Mouse (Mus musculus) liver (tissue): ENCODE data around the gene Prkd2.

Source experiments
- DNase-seq: peaks from one replicate; pipeline ENCODE4 v3.0.0-alpha.2; 2020; ENCODE audit warnings: mixed read lengths

The Prkd2 gene

DNA sequence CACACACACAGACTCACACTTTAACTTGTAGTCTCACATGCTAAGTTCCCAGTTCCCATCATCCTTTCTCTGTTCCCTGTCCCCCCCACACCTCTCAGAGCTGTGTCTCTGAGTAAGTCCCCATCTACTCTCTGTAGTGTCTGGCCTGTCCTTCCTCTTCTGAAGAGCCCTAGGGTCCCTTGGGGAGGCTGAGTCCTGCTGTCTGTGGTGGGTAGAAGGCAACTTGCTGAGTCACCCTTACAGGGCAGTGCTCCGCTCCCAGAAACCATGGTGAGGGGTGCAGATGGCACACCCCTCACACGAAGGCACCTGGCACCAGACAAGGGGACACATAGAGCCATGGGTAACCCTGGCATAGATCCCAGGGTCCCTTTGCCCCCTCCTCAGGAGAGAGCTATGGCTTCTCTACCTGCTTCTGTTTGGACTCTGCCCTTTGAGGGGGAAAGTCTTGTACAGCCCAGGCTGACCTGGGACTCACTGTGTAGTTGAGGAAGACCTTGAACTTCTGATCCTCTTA, 60.8 kb downstream of the Prkd2 start:
- DNase-seq, result no peak

DNA sequence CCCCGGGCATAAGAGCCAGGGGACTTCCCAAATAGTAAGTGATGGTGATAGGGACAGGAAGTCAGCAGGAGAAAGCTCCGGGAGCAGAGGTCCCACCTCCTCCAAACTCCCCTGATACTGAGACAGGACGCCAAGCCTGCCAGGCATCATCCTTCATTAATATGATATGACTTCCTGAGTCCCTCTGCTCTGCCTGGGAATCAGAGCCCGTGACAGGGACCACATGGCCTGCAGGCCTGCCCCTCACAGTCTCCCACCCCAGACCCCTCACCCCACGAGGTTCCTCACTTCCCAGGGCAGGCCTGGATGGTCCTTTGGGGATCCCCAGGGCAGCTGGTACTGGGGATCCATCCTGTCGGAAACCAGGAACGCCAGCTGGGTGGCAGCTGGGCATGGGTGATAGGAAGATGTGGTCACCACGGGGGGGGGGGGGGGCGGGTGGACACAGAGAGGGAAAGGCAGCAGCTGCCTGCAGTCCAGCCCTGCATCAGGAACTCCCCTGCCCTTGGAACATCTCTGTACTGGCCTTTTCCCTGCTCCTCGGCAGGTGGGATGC, 61.5 kb downstream of the Prkd2 start:
- no peak for DNase-seq

DNA sequence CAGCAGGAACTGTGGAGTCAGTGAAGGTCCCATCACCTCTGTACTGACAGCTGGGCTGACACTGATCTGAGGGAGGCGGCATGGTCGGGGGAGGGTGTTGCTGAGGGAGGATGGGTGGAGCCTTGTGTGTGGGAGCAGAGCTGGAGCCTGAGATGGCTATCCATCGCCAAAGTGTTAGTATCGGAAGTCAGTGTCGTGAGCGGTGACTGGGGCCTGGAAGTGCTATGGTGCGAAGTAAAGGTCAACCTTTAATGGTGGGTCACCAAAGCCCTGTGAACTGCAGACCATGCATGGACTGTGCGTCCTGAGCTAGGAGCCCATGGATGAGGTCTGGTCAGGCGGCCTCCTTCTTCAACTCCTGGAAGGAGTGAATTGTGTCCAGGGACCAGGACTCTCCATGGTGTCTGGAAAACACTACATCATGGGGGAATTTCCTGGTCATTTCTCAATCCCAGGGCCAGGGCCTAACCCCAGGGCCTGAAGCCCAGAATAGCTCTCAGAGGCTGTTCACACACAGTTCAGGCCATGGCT, 62.9 kb downstream of the Prkd2 start:
- peak; percentile 47 for DNase-seq

DNA sequence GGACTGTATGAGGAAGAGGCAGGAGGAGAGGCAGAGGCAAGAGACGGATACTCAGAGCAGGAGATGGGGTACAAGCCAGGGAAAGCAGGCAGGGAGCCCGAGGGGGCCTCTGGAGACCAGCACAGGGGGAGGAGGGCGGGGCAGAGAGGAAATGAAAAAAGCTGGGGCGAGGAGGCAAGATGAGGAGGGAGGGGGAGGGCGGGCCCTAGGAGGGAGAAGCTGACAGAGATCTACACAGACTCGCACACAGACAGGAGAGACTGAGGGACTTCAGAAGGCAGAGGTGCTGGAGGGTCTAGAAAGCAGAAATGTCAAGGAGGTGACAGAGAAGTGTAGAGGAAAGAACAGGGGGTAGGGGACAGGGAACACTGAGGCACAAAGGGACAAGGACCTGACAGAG, 63.6 kb downstream of the Prkd2 start, which contains the start of gene Ptgir:
Gene Ptgir (plus strand): TSS at position 210 of the 400 bp plus-strand sequence.
- peak; percentile 48 for DNase-seq

DNA sequence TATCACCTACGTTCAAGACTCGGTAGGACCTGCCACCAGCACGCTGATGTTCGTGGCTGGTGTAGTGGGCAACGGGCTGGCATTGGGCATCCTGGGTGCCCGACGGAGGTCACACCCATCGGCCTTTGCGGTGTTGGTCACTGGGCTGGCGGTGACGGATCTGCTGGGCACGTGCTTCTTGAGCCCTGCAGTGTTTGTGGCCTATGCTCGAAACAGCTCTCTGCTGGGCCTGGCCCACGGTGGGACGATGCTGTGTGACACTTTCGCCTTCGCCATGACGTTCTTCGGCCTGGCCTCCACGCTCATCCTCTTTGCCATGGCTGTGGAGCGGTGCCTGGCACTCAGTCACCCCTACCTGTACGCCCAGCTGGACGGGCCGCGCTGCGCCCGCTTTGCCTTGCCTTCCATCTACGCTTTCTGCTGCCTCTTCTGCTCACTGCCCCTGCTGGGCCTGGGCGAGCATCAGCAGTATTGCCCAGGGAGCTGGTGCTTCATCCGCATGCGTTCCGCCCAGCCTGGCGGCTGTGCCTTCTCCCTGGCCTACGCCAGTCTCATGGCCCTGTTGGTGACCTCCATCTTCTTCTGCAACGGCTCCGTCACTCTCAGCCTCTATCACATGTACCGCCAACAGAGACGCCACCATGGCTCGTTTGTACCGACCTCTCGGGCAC, 64.3 kb downstream of the Prkd2 start:
- no peak for DNase-seq

DNA sequence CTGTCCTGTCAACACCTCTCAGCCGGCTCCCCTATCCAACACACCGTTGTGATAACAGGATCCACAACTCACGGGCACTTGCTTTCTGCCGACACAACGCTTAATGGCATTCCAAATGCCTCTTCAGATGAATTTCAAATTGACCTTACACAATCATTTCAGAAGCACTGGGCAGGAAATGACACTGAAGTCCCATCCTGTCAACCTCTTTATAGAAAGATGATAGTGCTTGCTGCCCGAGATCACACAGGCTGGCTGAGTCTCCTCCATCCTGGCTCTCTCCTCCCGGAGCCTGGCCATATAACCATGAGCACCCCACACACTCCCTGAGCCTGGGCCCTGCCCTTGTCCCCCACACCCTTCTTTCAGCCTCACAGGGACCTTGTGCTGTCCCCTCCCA, 65.1 kb downstream of the Prkd2 start:
- DNase-seq, result no peak

DNA sequence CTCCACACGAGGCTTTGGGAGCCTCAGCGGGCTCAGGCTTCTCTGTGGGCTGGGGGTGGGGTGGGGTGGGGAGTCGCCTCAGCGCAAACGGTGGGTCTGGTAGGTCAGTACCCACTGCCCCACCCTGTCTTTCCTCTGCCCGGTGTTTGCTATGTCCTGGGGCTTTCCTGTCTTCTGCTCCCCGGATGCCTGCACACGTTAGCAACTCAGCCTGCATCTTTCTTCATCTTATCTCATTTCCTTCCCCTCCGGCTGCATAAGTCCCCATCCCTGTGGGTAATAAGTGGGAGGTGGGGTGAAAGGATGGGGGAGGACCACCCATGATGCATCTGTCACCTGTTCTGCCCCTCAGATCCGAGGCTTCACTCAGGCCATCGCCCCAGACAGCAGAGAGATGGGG, 65.7 kb downstream of the Prkd2 start:
- no peak for DNase-seq

DNA sequence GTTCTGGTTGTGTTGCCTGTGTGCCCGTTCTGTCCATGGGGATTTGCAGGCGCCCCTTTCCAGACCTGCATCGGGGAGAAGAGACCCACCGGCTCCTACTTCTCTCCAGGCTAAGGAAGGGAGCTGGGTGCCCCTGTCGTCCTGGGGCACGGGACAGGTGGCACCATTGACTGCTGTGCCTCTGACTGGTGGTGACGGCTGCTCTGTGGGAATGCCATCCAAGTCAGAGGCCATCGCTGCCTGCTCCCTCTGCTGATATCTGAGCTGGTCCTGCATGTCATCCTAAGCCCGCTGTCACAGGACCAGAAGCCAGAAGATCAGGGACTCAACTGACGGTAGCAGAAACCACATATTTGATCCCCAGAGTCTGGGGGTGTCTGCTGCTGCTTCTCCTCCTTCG, 66.2 kb downstream of the Prkd2 start:
- DNase-seq, result no peak

DNA sequence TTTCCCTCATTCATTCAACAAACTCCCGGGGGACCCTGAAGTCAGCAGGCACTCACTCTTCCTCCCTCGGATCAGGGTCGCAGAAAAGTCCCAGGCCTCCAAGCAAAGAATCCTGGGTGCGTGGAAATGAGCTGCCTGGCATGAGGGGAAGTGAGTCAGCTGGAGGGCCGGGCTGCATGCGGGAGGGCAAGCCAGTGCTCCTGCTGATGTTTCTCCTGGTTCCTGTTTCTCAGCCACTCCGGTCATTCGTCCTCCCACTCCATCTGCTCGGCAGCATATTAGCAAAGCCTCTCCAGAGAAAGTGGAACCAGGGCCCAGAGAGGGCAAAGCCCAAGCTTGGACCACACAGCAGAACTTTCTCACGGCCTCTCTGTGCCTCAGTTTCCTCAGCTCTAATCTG, 67.2 kb downstream of the Prkd2 start:
- DNase-seq, result no peak

DNA sequence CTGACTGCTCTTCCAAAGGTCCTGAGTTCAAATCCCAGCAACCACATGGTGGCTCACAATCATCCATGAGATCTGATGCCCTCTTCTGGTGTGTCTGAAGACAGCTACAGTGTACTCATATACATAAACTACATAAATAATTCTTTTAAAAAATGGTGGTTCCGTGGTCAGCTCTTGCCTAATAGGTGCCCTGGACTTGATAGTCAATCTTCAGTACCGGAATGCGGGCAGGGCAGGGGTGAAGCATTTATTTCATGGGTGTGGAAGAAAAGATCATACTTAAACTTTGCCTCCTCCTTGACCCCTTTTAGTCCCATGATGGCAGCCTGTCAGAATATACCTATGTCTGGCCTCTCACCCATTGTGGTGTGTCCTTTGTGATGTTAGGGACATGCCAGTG, 69.2 kb downstream of the Prkd2 start:
- DNase-seq, result no peak

DNA sequence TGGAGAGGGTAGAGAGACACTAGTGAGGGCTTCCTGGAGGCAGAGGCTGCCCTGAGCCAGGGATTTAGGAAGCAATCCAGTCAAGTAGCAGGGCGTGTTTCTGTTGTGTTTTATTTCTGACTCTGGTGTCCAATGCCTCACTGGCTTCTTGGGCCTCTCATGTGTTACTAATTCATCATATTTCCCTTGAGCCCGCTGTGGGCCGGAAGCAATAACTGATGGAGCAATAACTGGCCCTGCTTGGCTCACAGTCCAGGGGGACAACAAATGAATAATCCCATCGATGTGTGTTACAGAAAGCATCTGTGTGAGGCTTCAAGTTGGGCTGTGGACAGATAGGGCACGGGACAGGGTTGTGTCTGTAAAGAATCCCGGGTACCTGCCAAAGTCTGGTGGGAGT, 69.7 kb downstream of the Prkd2 start:
- DNase-seq, result no peak

DNA sequence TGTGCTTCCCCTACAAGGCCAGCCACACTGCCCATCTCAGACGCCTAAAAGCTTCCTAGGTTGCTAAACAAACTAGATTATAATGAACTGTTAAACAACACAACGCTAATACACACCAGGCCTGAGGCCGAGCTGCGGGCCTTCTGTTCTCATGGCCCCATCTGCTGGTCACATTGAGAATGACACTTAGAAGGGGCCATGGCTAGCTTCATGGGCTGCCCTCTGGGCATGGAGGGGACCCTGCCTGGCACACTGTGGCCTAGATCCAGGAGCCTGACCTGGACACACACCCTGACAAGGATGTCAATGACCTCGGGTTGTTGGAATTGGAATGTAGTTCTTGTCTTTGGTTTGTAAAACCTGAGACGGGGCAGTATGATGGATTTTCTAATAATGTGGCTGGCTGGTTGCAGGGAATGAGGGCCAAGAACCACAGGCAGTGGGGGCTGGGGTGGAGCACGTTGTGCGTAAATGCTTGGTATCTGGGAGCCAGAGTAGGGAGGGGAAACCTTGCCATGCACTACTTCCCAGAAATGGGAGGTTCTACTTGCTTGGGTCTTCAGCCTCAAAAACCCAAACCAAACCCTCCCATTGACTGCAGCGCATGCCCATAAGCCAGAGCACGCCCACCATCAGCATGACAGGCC, 71.2 kb downstream of the Prkd2 start:
- DNase-seq, result peak; percentile 64

DNA sequence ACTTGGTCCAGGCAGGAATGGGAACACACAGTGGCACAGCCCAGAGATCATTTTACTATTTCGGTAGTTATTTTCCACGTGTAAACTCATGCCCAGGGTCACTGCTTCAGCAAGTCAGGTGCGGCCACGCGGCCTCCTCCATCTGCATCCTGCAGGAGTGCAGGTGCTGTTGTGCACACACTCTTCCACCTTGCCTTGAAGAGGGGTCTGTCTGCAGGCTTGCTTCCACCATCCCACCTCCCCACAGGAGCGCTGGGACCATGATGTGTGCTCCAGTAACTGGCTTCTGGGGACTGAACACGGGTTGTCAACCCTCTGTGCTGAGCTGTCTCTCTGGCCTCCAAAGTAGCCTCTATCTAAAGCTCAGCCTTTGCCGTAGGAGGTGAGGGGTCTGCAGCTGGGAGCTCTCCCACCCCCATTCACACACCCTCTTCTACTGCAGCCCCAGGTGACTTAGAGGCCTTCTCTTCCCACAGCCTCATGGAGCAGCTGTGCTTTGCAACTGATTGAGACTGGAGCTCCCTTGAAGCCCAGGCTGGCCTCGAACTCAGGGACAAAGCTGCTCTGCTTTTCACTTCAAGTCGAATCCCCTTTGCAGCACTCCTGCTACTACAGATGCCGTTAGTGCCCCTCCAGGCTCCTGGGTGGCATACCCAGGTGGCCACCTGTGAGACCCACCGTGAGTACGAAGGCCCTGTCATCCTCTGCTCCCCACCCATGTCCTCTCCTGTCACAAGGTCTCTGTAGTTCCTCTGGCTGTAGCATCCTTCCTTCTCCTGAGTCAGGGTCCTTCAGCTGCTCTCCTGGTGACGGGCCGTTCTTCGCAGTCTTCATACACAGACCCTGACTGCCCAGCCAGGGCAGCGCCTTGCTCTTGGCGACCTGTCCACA, 72.0 kb downstream of the Prkd2 start:
- DNase-seq, result no peak

DNA sequence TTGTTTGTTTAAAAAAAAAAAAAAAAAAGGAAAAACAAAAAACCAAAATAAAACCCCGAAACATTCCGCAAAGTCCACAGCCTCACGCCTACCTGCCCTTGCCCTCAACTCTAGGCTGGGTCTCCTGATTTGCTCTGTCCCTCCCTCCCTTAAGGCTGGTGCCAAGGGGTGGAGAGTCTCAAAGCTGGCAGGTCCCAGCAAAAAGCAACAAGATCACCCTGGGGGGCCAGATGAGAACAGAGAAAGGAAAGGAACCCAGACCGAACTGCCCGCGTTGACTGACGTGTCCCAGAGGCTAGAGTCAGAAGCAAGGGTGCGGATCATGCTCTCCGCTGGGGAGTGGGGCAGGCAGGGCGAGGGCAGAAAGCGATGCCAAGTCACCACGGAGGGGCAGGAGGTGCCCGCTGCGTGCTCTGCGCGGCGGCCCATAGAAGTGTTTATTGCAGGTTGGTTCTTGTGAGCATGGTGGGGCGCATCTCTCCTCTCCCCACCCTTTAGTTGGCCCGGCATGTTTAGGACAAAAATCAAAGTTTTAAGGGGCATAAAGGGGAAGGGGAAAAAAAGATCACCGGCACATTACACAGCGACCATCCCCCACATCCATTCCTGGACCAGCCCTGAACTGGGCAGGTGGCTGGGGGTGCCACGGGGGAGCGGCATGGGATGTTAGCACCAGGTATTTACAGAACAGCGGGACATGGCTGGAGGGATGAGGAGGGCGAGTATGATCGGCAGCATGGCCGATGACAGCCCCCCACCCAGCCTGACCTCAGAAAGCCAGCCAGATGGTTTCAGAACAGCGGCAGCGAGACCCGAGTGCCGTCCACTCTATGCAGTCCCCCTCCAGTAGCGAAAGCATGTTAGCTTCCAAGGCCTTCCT, 73.0 kb downstream of the Prkd2 start:
- DNase-seq, result no peak

DNA sequence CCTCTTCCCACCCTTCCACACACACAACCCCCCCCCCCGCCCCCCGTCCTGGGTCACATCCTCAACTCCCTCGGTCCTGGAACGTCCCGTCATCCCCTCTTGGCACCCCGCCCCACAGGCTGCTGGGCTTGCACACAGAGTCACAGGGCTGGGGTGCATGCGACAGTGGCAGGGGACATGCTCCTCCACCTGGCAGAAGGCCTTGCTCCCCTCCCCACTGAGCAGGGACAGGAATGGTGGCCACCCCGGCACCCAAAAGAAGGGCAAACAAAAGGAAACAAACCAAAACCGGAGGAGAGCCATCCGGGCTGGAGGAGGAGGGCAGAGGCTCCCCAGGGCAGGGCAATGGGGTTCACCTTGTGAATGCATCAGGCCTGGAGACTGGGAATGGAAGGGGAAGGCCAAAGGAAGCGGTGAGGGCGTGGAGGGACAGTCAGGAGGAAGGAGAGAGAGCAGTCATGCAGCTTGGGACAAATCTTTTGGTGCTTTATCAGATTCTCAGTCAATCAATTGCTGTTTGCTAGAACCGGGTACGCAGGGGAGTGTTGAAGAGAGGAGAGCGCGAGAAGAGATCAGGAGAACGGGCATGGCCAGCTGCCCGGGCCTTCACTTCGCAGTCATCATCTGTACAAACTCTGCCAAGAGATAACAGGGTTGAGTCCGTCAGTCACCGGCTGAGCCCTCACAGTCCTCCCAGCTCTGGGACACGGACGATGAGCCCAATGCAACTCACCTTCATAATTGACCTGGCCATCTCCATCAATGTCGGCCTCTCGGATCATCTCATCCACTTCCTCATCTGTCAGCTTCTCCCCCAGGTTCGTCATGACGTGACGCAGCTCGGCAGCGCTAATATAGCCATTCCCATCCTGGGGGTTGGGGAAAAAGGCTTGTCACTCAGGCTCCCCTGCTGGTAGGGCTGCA, 73.9 kb downstream of the Prkd2 start:
- DNase-seq, result no peak

DNA sequence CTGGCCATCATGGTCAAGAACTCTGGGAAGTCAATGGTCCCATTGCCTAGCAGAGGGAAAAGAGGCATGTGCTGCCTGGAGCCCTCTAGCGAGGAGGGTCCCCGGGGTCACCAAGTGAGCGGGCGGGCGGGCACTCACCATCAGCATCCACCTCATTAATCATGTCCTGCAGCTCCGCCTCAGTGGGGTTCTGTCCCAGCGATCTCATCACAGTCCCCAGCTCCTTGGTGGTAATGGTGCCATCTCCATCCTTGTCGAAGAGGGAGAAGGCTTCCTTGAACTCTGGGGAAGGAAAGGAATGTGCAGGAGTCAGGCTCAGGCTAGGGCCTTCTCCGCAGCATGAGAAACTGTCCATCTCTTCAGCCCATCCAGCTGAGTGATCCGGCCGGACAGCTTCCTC, 74.7 kb downstream of the Prkd2 start:
- DNase-seq, result no peak

DNA sequence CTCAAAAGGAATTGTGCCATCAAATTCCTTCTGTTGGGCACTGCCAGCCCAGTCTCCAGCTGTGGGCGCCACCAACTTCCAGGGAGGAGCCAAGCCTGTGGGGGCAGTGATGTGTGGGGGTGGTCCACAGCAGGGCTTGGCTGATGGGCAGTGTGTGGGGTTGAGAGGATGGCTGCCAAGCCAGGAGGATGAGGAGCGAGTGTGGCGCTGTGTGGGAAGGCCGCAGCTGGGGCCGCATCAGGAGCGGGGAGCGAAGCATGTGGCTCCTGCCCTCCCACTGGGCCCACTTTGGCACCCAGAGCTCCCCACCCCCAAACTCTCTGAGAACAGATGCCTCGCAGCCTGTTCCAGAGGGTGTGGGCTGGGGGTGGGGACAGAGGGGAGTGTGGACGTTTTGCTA, 75.3 kb downstream of the Prkd2 start:
- DNase-seq, result no peak

DNA sequence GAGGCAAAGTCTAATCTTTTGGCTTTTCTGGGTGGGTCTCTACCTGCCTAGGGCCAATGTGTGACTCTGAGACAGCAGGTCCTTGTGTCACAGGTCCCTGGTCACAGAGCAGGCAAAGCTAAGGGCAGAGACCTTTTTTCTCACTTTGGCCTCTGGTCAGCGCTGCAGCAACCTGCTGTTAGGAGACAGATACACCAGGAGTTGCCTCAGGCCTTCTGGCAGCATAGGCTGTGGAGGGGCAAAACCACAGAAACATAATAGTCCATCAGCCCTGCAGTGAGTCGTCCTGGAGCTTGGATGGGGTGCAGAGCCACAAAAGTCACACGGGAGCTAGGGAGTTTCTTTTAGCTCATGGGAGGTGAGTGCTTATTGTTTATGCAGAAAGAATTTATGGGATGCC, 76.0 kb downstream of the Prkd2 start:
- no peak for DNase-seq

DNA sequence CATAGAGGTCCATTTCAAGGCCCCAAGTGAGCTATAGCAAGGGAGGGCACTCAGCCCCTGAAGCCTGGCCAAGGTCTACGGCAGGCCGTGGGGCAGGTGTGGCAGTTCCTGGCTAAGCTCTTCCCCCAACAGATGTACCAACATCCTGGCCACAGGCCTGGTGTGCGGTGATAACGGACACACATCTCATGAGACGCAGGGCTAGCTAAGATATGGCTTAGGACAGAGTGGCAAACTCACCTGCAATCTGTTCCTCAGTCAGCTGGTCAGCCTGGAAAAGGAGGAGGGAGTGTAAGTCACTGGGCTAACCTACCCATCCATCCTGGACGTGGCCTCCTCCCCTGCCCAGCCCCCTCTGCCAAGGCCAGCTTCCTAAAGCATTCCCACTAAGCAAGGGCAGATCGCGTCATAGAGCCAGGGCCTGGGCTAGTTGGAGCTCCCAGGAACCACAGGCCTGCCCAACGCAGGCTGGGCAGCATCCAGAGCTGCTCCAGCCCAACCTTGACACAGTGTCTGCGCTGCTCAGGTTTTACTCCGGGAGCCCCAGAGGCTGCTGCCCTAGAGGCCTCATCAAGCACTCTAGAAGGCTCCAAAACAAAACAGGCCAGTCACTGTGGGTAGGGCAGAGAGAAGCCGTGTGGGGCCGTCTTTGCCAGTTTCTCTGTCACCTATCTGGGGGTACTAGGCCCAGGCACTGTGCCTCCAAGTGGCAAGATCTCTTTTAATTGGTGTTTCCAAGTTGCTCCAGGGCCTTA, 76.9 kb downstream of the Prkd2 start:
- peak; percentile 56 for DNase-seq
